Mouse (Mus musculus): ENCODE measurements around the gene Tex14. TPM values are rescaled to one million over a fixed set of nuclear protein-coding genes. Genes with fewer than 3 reads are reported as not detected.
A peak's percentile ranks its signal among the peaks of the same experiment; 100 is the strongest.

Gene Tex14
- polyA plus RNA-seq (2012; rRNA removed) = 0.32 and 1.1 TPM in 2 replicates

DNA sequence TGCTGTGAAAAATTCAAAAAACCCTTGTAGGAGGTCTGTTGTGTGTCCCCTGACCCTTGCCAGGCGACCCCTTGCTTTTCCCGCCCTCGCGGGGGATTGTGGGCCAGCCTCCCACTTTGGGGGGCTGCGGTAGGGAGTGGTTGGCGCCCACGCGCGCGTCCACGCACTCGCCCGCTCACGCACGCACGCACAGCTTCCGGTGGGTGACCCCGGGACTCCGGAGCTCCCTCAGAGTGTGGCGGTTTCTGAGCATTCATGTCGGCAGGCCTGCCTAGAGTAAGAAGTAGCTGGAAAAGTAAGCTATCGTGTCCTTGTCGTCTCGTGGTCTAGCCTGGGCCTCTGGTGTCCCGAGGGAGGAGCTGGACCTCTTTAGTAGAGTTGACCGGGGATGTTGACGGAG is at the start of gene Tex14, which contains the start of gene Rad51c:
TSS of gene Tex14 (plus strand) at position 190 of the 400 bp plus-strand sequence.
TSS of gene Rad51c (minus strand) at position 79 of the 400 bp plus-strand sequence.
- DNase-seq (ENCODE audit: low read depth) = no peak
- no peak for TF ChIP-seq CTCF (IDR thresholded peaks at IDR 0.05; ENCODE audit: borderline replicate concordance, extremely low read depth, insufficient read depth, insufficient read length)
- no peak for TF ChIP-seq POLR2A (IDR thresholded peaks at IDR 0.05; ENCODE audit: borderline replicate concordance, extremely low read depth, insufficient read depth, insufficient read length, poor library complexity, severe bottlenecking)

- TF ChIP-seq CTCF (IDR thresholded peaks at IDR 0.05; ENCODE audit: borderline replicate concordance, extremely low read depth, insufficient read depth, insufficient read length) (no peak), POLR2A (IDR thresholded peaks at IDR 0.05; ENCODE audit: borderline replicate concordance, extremely low read depth, insufficient read depth, insufficient read length, poor library complexity, severe bottlenecking) (no peak)
- DNase-seq (ENCODE audit: low read depth) = peak; percentile 61
Measured at GRCm38 (mm10) chr11:87357317-87358300, 47.3 kb upstream of the Tex14 start.

DNA sequence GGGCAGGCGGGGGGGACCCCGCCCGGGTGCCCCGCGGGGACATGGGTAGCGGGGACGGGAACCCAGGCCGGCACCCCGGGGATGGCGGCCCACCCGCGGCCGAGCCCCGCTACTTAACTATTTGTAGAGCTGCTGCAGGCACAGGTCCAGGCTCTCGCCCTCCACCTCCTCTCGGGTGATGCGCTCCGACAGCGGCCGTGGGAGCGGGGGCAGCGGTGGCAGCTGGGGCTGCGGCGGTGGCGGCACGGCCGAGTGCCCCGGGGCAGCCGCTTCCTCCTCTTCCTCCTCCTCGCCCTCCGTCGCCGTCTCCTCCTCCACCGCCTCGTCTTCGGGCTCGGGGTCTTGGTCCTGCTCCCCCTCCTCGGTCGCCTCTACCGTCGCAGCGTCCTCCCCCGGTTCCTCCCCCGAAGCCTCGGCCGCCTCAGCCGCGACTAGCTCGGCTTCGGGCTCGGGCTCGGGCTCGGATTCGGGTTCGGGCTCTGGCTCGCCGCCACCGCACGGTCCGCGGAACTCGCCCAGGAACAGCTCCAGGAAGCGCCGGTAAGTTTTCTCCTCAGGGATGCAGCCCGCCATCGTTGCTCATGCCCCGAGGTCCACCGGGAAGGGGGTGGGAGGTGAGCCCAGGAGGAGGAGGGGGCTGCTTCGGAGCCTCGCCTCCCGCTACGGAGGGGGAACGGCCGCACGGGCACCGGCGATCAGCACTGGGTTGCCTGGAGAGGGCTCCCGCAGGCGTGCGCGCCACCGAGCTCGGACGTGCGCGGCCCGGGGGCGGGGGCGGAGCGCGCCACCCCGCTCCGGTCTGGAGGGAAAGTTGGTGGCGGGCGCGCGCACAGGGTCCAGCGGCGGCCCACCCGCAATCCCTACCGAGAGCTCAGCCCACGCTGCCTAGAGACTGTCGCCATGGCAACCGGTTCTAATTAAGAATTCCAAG is 46.3 kb upstream of the Tex14 start, which contains the start of gene Ppm1e:
TSS of gene Ppm1e (minus strand) at position 693 of the 931 bp plus-strand sequence.
- DNase-seq (ENCODE audit: low read depth) = peak; percentile 97
- TF ChIP-seq CTCF (IDR thresholded peaks at IDR 0.05; ENCODE audit: borderline replicate concordance, extremely low read depth, insufficient read depth, insufficient read length) (no peak), POLR2A (IDR thresholded peaks at IDR 0.05; ENCODE audit: borderline replicate concordance, extremely low read depth, insufficient read depth, insufficient read length, poor library complexity, severe bottlenecking) (peak; percentile 77)

- no peak for TF ChIP-seq POLR2A (IDR thresholded peaks at IDR 0.05; ENCODE audit: borderline replicate concordance, extremely low read depth, insufficient read depth, insufficient read length, poor library complexity, severe bottlenecking)
- no peak for TF ChIP-seq CTCF (IDR thresholded peaks at IDR 0.05; ENCODE audit: borderline replicate concordance, extremely low read depth, insufficient read depth, insufficient read length)
- no peak for DNase-seq (ENCODE audit: low read depth)
Measured at GRCm38 (mm10) chr11:87359262-87359612, 45.6 kb upstream of the Tex14 start.

GRCm38 (mm10) chr11:87365120-87365519 is 39.7 kb upstream of the Tex14 start:
- TF ChIP-seq POLR2A (IDR thresholded peaks at IDR 0.05; ENCODE audit: borderline replicate concordance, extremely low read depth, insufficient read depth, insufficient read length, poor library complexity, severe bottlenecking) (no peak), CTCF (IDR thresholded peaks at IDR 0.05; ENCODE audit: borderline replicate concordance, extremely low read depth, insufficient read depth, insufficient read length) (no peak)
- DNase-seq (ENCODE audit: low read depth) = no peak

DNA sequence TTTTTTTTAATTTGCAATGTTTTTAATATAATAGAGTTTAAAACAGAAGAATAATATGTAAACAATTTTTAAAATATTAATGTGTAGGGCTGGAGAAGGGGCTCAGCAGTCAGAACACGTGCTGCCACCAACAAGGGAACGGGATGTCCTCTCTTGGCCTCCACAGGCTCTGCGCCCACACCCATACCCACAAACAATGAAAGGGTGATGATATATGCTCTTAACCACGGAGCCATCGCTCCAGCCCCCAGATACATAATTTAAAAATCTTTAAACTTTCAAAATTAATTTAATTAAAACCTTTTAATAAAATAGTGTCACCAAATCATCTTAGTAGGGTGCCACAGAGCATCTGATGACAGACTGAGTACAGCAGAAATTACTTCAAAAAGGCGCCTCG is 37.8 kb upstream of the Tex14 start:
- no peak for DNase-seq (ENCODE audit: low read depth)
- TF ChIP-seq CTCF (IDR thresholded peaks at IDR 0.05; ENCODE audit: borderline replicate concordance, extremely low read depth, insufficient read depth, insufficient read length) = no peak
- no peak for TF ChIP-seq POLR2A (IDR thresholded peaks at IDR 0.05; ENCODE audit: borderline replicate concordance, extremely low read depth, insufficient read depth, insufficient read length, poor library complexity, severe bottlenecking)

DNA sequence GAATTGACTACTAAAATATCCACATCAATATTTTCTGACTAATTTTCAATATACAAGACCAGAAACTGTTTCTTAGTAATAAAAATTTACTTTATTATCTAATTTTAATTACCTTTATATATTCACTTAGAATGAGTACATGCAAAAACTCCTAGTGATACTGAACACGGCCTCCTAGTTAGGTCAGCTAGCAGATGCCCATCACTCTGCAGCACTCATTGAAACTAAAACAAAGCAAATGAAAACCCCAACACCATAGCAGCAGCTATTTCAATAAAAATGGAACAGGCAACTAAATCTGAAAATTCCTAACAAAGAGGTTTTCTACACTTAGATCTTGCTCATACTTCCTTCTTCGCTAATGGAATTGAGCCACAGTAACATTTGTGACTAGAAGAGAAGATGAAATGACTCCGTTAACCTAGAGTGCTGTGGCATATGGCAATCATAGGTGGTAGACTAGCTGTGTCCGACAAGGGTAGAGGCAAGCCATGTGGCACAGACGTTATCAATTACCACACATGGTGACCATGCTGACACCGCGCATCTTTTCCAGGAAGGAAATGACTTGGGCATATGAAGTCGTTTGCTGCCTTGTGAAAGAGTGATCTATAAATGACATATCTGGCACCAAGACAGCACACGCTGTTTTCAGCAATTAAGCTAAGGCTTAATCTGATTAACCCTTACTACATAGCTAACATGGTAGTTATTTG is 36.8 kb upstream of the Tex14 start:
- peak; percentile 76 for DNase-seq (ENCODE audit: low read depth)
- TF ChIP-seq CTCF (IDR thresholded peaks at IDR 0.05; ENCODE audit: borderline replicate concordance, extremely low read depth, insufficient read depth, insufficient read length) (no peak), POLR2A (IDR thresholded peaks at IDR 0.05; ENCODE audit: borderline replicate concordance, extremely low read depth, insufficient read depth, insufficient read length, poor library complexity, severe bottlenecking) (no peak)

DNA sequence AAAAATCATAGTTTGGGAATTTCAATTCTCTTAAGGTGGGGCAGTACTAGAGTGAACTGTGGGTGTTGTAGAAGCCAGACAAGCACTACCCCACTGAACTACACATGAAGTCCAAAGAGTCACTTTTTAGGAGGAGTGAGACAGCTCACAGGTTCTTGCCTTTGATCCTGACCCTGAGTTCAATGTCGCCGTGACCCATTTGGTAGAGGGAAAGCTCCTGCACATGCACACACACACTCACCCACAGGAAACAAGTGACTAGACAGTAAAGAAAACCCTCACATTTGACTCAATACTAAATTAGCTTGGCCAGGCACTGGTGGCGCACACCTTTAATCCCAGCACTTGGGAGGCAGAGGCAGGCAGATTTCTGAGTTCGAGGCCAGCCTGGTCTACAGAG is 20.3 kb upstream of the Tex14 start:
- TF ChIP-seq POLR2A (IDR thresholded peaks at IDR 0.05; ENCODE audit: borderline replicate concordance, extremely low read depth, insufficient read depth, insufficient read length, poor library complexity, severe bottlenecking) (no peak), CTCF (IDR thresholded peaks at IDR 0.05; ENCODE audit: borderline replicate concordance, extremely low read depth, insufficient read depth, insufficient read length) (no peak)
- no peak for DNase-seq (ENCODE audit: low read depth)

GRCm38 (mm10) chr11:87385676-87386075 is 19.2 kb upstream of the Tex14 start:
- DNase-seq (ENCODE audit: low read depth) = peak; percentile 8
- TF ChIP-seq CTCF (IDR thresholded peaks at IDR 0.05; ENCODE audit: borderline replicate concordance, extremely low read depth, insufficient read depth, insufficient read length) (no peak), POLR2A (IDR thresholded peaks at IDR 0.05; ENCODE audit: borderline replicate concordance, extremely low read depth, insufficient read depth, insufficient read length, poor library complexity, severe bottlenecking) (no peak)

GRCm38 (mm10) chr11:87393855-87394254 is 11.0 kb upstream of the Tex14 start:
- TF ChIP-seq POLR2A (IDR thresholded peaks at IDR 0.05; ENCODE audit: borderline replicate concordance, extremely low read depth, insufficient read depth, insufficient read length, poor library complexity, severe bottlenecking) = no peak
- TF ChIP-seq CTCF (IDR thresholded peaks at IDR 0.05; ENCODE audit: borderline replicate concordance, extremely low read depth, insufficient read depth, insufficient read length) = peak; percentile 73; the same call in 1 of the 2 replicates
- DNase-seq (ENCODE audit: low read depth) = peak; percentile 82
